Mouse (Mus musculus): ENCODE results near the gene Gdf11. TPM values are rescaled to one million over a fixed set of nuclear protein-coding genes. Genes with fewer than 3 reads are reported as not detected.
A peak's percentile ranks its signal among the peaks of the same experiment; 100 is the strongest.

Gene Gdf11
- polyA plus RNA-seq, 1 experiment from 2014 or later = 7.0 TPM

- no peak for ATAC-seq (ENCODE audit: insufficient number of reproducible peaks, insufficient read depth, low FRiP score, low TSS enrichment, low read depth)
- H3K4me2 ChIP-seq = peak overlapping the region; percentile 77
- H3K4me3 ChIP-seq = peak overlapping the region; percentile 80
- H3K4me1 ChIP-seq = peaks cover 36% of the 10 kb centered on the region
- peak overlapping the region; percentile 93 for H3K27ac ChIP-seq
- peaks cover 29% of the 10 kb centered on the region for H3K36me3 ChIP-seq
- H3K9me3 ChIP-seq = no peaks in the 10 kb centered on the region
- 13% methylated on average over 1 of the region's 2 CpGs for WGBS
- H3K27me3 ChIP-seq = no peaks in the 10 kb centered on the region
- peak overlapping the region; percentile 86 for H3K9ac ChIP-seq
Measured at GRCm38 (mm10) chr10:128889846-128890245, 1.7 kb downstream of the Gdf11 start.

GRCm38 (mm10) chr10:128888941-128889827 lies 2.3 kb downstream of the Gdf11 start:
- Histone ChIP-seq H3K36me3 (peaks cover 34% of the 10 kb centered on the region), H3K4me1 (peaks cover 36% of the 10 kb centered on the region), H3K27ac (peak overlapping the region; percentile 84), H3K27me3 (no peaks in the 10 kb centered on the region), H3K9ac (peak overlapping the region; percentile 86), H3K4me3 (peak overlapping the region; percentile 80), H3K9me3 (no peaks in the 10 kb centered on the region), H3K4me2 (peak overlapping the region; percentile 77)
- 1% methylated on average over 7 of the region's 7 CpGs for WGBS
- 0 out of 2 replicates have a peak, but pooled peaks have one; percentile 8 for ATAC-seq (ENCODE audit: insufficient number of reproducible peaks, insufficient read depth, low FRiP score, low TSS enrichment, low read depth)

GRCm38 (mm10) chr10:128882067-128882466 lies 9.5 kb downstream of the Gdf11 start:
- WGBS = 89% methylated on average over 5 of the region's 5 CpGs
- ATAC-seq (ENCODE audit: insufficient number of reproducible peaks, insufficient read depth, low FRiP score, low TSS enrichment, low read depth) = no peak
- Histone ChIP-seq H3K4me2 (no peak overlapping the region), H3K36me3 (peaks cover 60% of the 10 kb centered on the region), H3K9ac (no peak overlapping the region), H3K27ac (no peak overlapping the region), H3K27me3 (no peaks in the 10 kb centered on the region), H3K4me3 (no peak overlapping the region), H3K9me3 (no peaks in the 10 kb centered on the region), H3K4me1 (peaks cover 3% of the 10 kb centered on the region; the same call in 1 of the 2 replicates)

- no peaks in the 10 kb centered on the region for H3K4me1 ChIP-seq
- 79% methylated on average over 2 of the region's 2 CpGs for WGBS
- H3K27me3 ChIP-seq = no peaks in the 10 kb centered on the region
- no peaks in the 10 kb centered on the region for H3K9me3 ChIP-seq
- no peak overlapping the region for H3K9ac ChIP-seq
- no peak overlapping the region for H3K4me2 ChIP-seq
- peaks cover 59% of the 10 kb centered on the region for H3K36me3 ChIP-seq
- ATAC-seq (ENCODE audit: insufficient number of reproducible peaks, insufficient read depth, low FRiP score, low TSS enrichment, low read depth) = no peak
- no peak overlapping the region for H3K27ac ChIP-seq
- H3K4me3 ChIP-seq = no peak overlapping the region
Measured at GRCm38 (mm10) chr10:128878811-128879210, 12.7 kb downstream of the Gdf11 start.

GRCm38 (mm10) chr10:128878291-128878690 lies 13.2 kb downstream of the Gdf11 start:
- H3K27ac ChIP-seq = no peak overlapping the region
- H3K36me3 ChIP-seq = peaks cover 64% of the 10 kb centered on the region

GRCm38 (mm10) chr10:128870341-128870740 lies 21.2 kb downstream of the Gdf11 start:
- WGBS = 86% methylated on average over 3 of the region's 3 CpGs
- Histone ChIP-seq H3K4me2 (no peak overlapping the region), H3K4me3 (no peak overlapping the region), H3K9me3 (no peaks in the 10 kb centered on the region), H3K27me3 (no peaks in the 10 kb centered on the region), H3K36me3 (peaks cover 70% of the 10 kb centered on the region), H3K4me1 (no peaks in the 10 kb centered on the region), H3K9ac (no peak overlapping the region), H3K27ac (no peak overlapping the region)
- ATAC-seq (ENCODE audit: insufficient number of reproducible peaks, insufficient read depth, low FRiP score, low TSS enrichment, low read depth) = no peak

More at GRCm38 (mm10) chr10:128878291-128878690, 13.2 kb downstream of the Gdf11 start:
- H3K4me1 ChIP-seq = no peaks in the 10 kb centered on the region
- no peak overlapping the region for H3K9ac ChIP-seq
- no peak overlapping the region for H3K4me2 ChIP-seq
- no peak overlapping the region for H3K4me3 ChIP-seq
- H3K9me3 ChIP-seq = no peaks in the 10 kb centered on the region
- ATAC-seq (ENCODE audit: insufficient number of reproducible peaks, insufficient read depth, low FRiP score, low TSS enrichment, low read depth) = no peak
- H3K27me3 ChIP-seq = no peaks in the 10 kb centered on the region

- Histone ChIP-seq H3K4me3 (no peak overlapping the region), H3K4me1 (no peaks in the 10 kb centered on the region), H3K9ac (no peak overlapping the region), H3K9me3 (no peaks in the 10 kb centered on the region), H3K27ac (no peak overlapping the region), H3K27me3 (no peaks in the 10 kb centered on the region), H3K36me3 (peaks cover 54% of the 10 kb centered on the region), H3K4me2 (no peak overlapping the region)
- WGBS = 90% methylated on average over 1 of the region's 1 CpGs
- no peak for ATAC-seq (ENCODE audit: insufficient number of reproducible peaks, insufficient read depth, low FRiP score, low TSS enrichment, low read depth)
Measured at GRCm38 (mm10) chr10:128866518-128866917, 25.0 kb downstream of the Gdf11 start.

GRCm38 (mm10) chr10:128866042-128866441 lies 25.5 kb downstream of the Gdf11 start:
- Histone ChIP-seq H3K4me3 (no peak overlapping the region), H3K27ac (no peak overlapping the region), H3K27me3 (no peaks in the 10 kb centered on the region), H3K4me2 (no peak overlapping the region), H3K36me3 (peaks cover 50% of the 10 kb centered on the region), H3K9me3 (no peaks in the 10 kb centered on the region), H3K4me1 (no peaks in the 10 kb centered on the region), H3K9ac (no peak overlapping the region)
- 89% methylated on average over 3 of the region's 3 CpGs for WGBS
- no peak for ATAC-seq (ENCODE audit: insufficient number of reproducible peaks, insufficient read depth, low FRiP score, low TSS enrichment, low read depth)

- ATAC-seq (ENCODE audit: insufficient number of reproducible peaks, insufficient read depth, low FRiP score, low TSS enrichment, low read depth) = no peak
- Histone ChIP-seq H3K4me1 (no peaks in the 10 kb centered on the region), H3K27ac (no peak overlapping the region), H3K9me3 (no peaks in the 10 kb centered on the region), H3K4me2 (no peak overlapping the region), H3K4me3 (no peak overlapping the region), H3K36me3 (peaks cover 55% of the 10 kb centered on the region), H3K27me3 (no peaks in the 10 kb centered on the region), H3K9ac (no peak overlapping the region)
Measured at GRCm38 (mm10) chr10:128861176-128861575, 30.3 kb downstream of the Gdf11 start.

- H3K4me1 ChIP-seq = no peaks in the 10 kb centered on the region
- H3K4me2 ChIP-seq = no peak overlapping the region
- H3K36me3 ChIP-seq = peaks cover 51% of the 10 kb centered on the region
- H3K9ac ChIP-seq = no peak overlapping the region
- H3K9me3 ChIP-seq = no peaks in the 10 kb centered on the region
- H3K4me3 ChIP-seq = no peak overlapping the region
- H3K27ac ChIP-seq = no peak overlapping the region
- WGBS = 71% methylated on average over 3 of the region's 3 CpGs
- ATAC-seq (ENCODE audit: insufficient number of reproducible peaks, insufficient read depth, low FRiP score, low TSS enrichment, low read depth) = no peak
- no peaks in the 10 kb centered on the region for H3K27me3 ChIP-seq
Measured at GRCm38 (mm10) chr10:128850339-128850738, 41.2 kb downstream of the Gdf11 start.

GRCm38 (mm10) chr10:128848426-128848825 lies 43.1 kb downstream of the Gdf11 start:
- H3K36me3 ChIP-seq = peaks cover 52% of the 10 kb centered on the region
- no peak overlapping the region for H3K27ac ChIP-seq
- H3K9ac ChIP-seq = no peak overlapping the region
- no peaks in the 10 kb centered on the region for H3K9me3 ChIP-seq
- H3K4me1 ChIP-seq = no peaks in the 10 kb centered on the region
- ATAC-seq (ENCODE audit: insufficient number of reproducible peaks, insufficient read depth, low FRiP score, low TSS enrichment, low read depth) = no peak
- no peaks in the 10 kb centered on the region for H3K27me3 ChIP-seq
- H3K4me3 ChIP-seq = no peak overlapping the region
- 75% methylated on average over 2 of the region's 2 CpGs for WGBS
- H3K4me2 ChIP-seq = no peak overlapping the region

GRCm38 (mm10) chr10:128846664-128847063 lies 44.9 kb downstream of the Gdf11 start:
- no peak for ATAC-seq (ENCODE audit: insufficient number of reproducible peaks, insufficient read depth, low FRiP score, low TSS enrichment, low read depth)
- no peaks in the 10 kb centered on the region for H3K4me1 ChIP-seq
- no peak overlapping the region for H3K4me2 ChIP-seq
- no peaks in the 10 kb centered on the region for H3K27me3 ChIP-seq
- H3K9ac ChIP-seq = no peak overlapping the region
- H3K4me3 ChIP-seq = no peak overlapping the region
- peaks cover 63% of the 10 kb centered on the region for H3K36me3 ChIP-seq
- no peak overlapping the region for H3K27ac ChIP-seq
- WGBS = 98% methylated on average over 4 of the region's 4 CpGs
- H3K9me3 ChIP-seq = no peaks in the 10 kb centered on the region
